ENCODE assay signal across 14 mouse cellular contexts in the genomic region with DNA sequence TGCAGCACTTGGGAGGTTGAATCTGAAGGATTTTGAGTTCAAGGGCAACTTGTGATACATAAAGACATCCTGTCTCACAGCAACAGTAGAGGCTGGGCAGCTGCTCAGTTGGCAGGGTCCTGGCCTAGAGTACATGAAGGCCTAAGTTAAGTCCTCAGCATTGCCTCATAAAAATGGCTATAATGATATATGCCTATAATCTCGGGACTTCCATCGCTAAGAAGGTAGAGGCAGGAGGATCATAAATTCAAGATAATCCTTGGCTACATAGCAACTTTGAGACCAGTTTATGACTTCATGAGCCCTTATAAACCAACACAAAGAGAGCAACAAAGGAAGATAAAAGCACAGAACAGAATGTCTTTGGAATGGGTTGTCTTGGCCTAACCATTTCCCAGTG.
"Had no signal": no experiment of that assay in that cellular context is flagged by ENCODE, and none has a peak within 500 bp of the region (broad histone marks: within the 10 kb centered on the region; RNA-seq: fewer than 3 reads in every experiment).

No protein-coding gene starts in this region.

- H3K4me2 ChIP-seq: limb, embryonic 13.5 days; liver, embryonic 13.5 days; midbrain, embryonic 11.5 days had no signal

- H3K4me3 ChIP-seq: limb, embryonic 10.5 days; limb, embryonic 13.5 days; liver, embryonic 13.5 days had no signal

- H3K9ac ChIP-seq: limb, embryonic 13.5 days; liver, embryonic 13.5 days had no signal

- H3K9me3 ChIP-seq: limb, embryonic 10.5 days; limb, embryonic 13.5 days had no signal

- H3K27ac ChIP-seq: kidney, postnatal 0 days; limb, embryonic 10.5 days; limb, embryonic 13.5 days; liver, embryonic 13.5 days had no signal

- H3K4me1 ChIP-seq: limb, embryonic 13.5 days; liver, embryonic 13.5 days had no signal

- H3K36me3 ChIP-seq: limb, embryonic 10.5 days; limb, embryonic 13.5 days; liver, embryonic 13.5 days had no signal

- DNase-seq: kidney, postnatal 25 days; liver; liver, embryonic 13.5 days; lung, adult 2 months; lung, postnatal 14 days; lung, postnatal 4 days; midbrain, embryonic 14.5 days; thymus, adult 18-20 months; thymus, postnatal 14 days; thymus, postnatal 4 days had no signal

- H3K27me3 ChIP-seq: liver, embryonic 13.5 days had no signal
